Mouse (Mus musculus) left cerebral cortex, postnatal 25 days (tissue): Measurements from ENCODE around the gene Ttll8. TPM values are rescaled to one million over a fixed set of nuclear protein-coding genes. Genes with fewer than 3 reads are reported as not detected.

Experiments used
- DNase-seq, 2 experiments: peaks; one replicate each; pipeline ENCODE4 v3.0.0; 2022; ENCODE audit warnings: low spot score in 2 of 2, mixed read lengths in 1 of 2
- intact Hi-C: fragments of 180-260 bp; cut with DNase I; formaldehyde crosslinking; loops from one replicate; pipeline ENCODE4 v1.15.1; 2025
- total RNA-seq, 2 experiments: library from RNA; stranded (reverse); gene quantifications; 2 replicates each; pipeline ENCODE4 v1.2.3; 2021

Gene Ttll8
- total RNA-seq: 1 to 10 TPM; 1.3 to 1.7 TPM

GRCm38 (mm10) chr15:88954368-88955072 is at the start of gene Ttll8:
Gene Ttll8 (minus strand): TSS chr15:88954418.
- intact Hi-C loops: no loop called here
- peak; percentile 6 to 10 for DNase-seq

- intact Hi-C loops: no loop called here
- DNase-seq: no peak
Observed at GRCm38 (mm10) chr15:89001245-89001644, 47.0 kb upstream of the Ttll8 start.

DNA sequence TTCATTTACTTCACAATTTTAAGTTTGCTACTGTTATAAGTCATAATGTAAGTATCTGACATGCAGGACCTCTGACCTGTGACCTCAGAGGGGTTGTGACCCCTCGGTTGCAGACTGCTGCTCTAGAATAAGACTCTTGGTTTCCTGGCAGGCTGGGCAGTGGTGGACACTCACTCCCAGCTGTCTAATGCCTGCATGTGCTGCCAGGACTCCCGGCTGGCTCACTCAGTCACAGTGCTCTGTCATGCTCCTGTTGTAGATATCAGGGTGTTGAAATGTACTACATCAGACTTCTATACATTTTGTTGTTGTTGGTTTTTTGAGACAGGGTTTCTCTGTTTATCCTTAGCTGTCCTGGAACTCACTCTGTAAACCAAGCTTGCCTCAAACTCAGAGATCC is 46.1 kb upstream of the Ttll8 start:
- no peak for DNase-seq
- intact Hi-C loops: no loop called here

GRCm38 (mm10) chr15:88999124-88999523 is 44.9 kb upstream of the Ttll8 start:
- intact Hi-C loops: no loop called here
- no peak for DNase-seq

DNA sequence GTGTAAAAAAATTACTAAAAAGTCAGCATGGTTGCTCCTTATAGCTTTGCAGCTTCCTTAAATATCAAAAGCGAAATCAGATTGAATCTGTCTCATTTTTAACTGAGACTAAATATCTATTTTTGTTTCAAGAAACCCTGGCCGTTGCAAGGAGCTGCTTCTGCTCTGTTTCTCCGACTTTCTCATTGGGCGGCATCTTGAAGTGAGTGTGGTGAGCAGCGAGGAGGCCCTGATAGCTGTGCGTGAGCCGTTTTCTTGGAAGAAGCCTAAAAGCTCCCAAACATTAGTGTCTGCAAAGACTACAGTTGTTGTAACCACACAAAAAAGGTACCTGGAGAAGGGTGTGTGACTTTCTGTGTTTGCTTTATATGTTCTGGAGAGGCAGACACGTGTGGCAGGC is 44.4 kb upstream of the Ttll8 start:
- intact Hi-C loops: no loop called here

DNA sequence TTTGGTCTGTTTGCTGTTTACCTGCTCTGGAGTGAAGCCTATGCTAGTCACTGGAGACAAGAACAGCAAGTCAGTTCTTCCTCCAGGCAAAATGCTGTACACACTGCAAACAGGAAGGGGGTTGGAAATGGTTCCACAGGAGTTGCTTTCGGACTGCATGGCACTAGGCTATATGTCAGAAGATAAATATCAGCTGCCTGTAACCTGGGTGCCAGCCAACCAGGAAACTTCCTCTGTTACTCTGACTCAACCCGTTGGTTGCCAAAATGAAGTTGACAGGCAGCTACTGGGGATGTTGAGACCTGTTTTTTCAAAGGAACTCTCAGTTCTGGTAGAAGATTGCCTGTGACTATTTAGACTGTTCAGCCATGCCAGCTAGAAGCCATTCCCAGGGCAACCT is 35.0 kb upstream of the Ttll8 start:
- DNase-seq: no peak
- intact Hi-C loops: no loop called here

More for the DNA sequence above, 44.4 kb upstream of the Ttll8 start:
- peak in 1 of 2 experiments; percentile 23 for DNase-seq

GRCm38 (mm10) chr15:88982534-88983079 is 28.4 kb upstream of the Ttll8 start, which contains the start of gene Mov10l1:
Gene Mov10l1 (plus strand): TSS chr15:88982909.
- intact Hi-C loops: no loop called here
- no peak for DNase-seq

DNA sequence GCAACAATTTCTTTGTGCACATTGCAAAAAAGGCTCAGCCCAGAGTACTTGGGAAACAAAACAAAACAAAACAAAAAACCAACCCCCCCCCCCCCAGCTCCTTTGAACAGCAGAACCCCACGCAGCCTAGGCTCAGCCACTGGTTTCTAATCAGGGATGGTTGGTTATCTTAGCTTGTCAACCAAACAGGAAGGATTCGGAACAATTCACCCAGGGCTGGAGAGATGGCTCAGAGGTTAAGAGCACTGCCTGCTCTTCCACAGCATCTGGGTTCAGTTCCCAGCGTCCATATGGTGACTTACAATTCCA is 24.9 kb upstream of the Ttll8 start:
- DNase-seq: no peak
- intact Hi-C loops: no loop called here

DNA sequence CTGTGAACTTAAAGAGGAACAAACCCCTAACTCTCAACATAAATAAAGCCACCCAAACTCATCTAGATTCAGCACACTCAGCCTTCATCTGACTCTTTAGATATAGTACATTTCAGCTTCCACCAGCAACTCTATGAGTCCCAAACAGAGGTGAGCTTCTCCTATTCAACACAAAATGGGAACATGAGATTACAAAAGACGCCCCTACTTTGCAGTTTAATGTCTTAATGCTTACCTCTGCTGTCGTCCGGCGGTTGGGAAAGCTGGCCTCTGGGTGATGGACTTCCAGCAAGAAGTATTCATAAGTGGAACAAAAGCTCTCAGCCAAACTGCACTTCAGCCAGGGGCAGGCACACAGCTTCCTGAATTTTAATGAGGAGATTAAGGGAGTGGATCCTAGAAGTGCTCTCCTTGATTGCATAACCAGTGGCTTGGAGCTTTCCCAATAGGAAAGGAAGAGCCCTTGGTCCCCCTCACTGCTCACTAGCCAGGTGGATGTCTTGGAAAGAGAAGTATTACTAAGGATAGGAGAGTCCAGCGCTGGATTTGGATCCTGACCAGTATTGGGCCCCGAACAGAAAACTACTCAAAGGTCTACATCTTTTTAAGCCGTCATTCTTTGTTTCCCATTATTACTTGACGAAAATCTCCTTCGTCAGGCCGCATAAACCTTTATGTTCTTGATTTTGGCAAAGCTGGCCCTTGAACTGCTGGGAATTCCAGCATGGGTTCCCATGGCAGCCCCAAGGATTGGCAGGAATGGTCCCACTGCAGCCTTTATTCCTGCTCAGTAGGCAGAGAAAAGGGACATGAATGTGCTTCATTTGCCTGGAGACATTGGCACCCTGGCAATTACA is 24.3 kb upstream of the Ttll8 start, which contains the start of gene Mlc1:
Gene Mlc1 (minus strand): TSS at position 727 of the 857 bp plus-strand sequence.
- peak in 1 of 2 experiments; percentile 41 for DNase-seq
- intact Hi-C loops: no loop called here

DNA sequence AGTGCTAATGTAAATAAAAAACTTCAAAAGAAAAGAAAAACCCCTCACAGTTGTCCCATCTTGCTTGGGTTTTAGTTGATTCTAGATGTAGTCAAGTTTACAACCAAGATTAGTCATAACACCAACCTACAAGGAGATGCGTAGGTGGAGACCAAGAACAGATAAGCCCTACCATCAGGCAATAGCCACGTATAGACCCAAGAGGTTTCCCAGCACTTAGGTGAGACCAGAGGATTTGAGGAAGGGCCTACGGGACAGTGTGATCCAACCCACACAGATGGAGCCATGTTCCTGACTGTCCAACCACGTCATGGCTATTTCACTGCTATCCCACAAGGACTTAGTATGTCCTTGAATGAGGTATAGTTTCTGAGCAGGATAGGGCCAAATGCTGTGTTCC is 18.1 kb upstream of the Ttll8 start:
- DNase-seq: no peak
- intact Hi-C loops: no loop called here

DNA sequence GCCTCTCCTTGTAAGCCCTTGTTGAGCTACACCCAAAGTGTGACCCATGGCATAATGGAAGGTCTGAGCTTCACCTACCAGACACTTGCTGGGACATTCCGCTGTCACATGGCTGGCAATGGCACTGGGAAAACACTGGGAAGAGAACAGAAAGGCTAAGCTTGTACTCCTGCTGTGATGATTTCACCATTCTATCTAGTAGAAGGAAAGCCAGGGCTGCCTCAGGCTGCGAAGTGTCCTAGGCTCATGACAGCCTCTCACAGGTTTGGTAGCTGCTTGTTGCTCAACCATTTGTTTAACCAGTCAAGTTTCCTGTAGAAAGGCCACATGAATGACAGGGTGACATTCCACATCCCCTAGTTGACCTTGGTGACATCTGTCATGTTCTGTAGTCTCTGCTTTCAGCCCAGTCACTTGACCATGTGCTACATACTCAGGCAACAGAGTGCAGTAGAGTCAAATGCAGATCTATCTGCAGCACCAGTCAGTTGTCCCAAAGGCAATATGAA is 9.9 kb upstream of the Ttll8 start:
- intact Hi-C loops: no loop called here
- no peak for DNase-seq

DNA sequence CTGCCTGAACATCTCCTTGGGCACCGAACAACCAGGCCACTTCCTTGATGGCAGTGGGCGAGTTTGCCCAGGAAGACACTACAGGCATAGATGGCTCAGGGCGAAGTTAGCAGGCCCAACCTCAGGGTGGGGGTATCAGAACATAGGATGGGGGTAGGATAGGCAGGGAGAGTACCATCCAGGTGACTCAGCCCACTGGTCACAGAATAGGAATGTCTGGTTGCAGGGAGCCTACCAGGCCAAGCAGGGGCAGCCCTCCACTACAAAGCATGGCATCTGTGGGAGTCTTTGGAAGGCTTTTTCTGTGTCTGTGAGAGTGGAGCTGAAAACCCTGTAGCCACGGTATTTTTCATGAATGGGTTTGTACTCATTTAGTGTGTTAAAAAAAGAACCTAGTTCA is 3.3 kb upstream of the Ttll8 start:
- no peak for DNase-seq
- intact Hi-C loops: no loop called here

DNA sequence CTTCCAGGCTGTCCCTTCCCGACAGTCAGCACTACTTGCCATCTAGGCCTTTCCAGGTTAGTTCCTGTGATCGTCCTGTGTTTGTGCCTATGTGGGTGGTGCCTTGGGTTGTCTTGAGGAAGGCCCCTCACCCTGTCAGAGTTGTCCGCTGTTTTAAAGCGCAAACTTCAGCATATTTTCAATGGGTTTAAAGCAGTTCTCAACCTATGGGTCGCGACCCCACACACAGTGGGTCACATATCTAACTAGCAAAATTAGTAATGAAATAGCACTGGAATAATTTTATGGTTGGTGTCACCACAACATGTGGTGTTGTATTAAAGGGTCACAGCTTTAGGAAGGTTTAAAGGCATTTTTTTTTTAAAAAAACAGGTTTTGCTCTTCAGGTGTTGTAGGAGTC is 1.1 kb upstream of the Ttll8 start:
- no peak for DNase-seq
- intact Hi-C loops: no loop called here

- no peak for DNase-seq
- intact Hi-C loops: no loop called here
Observed at GRCm38 (mm10) chr15:88951246-88951645, 3.0 kb downstream of the Ttll8 start.

DNA sequence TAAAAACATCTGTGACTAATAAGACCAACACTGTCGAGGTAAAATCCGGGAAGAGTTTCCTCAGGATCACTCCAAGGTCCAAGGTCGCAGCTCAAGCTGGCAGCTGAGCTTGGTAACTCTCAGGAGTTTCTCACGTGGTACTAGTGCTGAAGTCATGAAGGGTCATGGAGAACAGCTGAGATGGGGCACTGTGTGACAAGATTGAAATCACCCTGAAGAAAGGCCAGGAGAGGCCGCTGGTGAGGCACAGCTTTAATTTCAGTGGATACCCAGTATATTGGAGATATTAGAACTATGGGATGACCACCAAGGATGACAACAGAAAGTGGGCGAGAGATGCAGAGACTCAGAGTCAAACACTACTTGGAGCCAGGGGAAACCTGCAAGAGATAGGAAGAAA is 7.4 kb downstream of the Ttll8 start:
- intact Hi-C loops: loop anchor here (10.0 kb wide), 1 partner anchor 108 kb away; the partner anchor contains the start of gene Panx2
- no peak for DNase-seq

DNA sequence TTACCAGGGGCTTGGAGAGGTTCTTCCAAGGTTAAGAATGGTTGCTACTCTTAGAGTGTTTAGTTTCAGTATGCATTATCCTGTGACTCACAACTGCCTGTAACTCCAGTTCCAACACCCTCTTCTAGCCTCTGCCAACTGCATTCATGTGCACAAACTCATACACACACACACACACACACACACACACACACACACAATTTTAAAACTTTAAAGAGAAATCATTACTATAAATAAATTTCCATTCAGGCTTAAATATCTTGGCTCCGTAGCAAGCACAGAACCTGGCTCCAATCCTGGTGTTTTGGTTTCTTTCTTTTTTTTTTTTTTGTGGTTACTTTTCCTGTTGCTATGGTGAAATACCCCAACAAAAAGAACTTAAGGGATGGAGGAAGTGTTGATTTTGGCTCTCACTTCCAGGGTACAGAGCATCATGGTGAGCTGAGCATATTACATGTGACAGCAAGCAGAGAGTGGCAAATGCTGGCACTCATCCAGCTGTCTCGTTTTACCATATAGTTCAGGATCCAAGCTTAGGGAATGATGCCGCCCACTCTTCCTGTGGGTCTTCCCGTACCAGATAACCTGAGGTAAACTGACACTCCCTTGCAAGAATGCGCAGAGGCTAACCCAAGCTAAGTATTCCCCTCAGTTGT is 10.2 kb downstream of the Ttll8 start:
- intact Hi-C loops: loop anchor here (10.0 kb wide), 1 partner anchor 111 kb away; the partner anchor contains the start of gene Panx2
- peak; percentile 20 to 47 for DNase-seq

- intact Hi-C loops: loop anchor here (10.0 kb wide), 1 partner anchor 112 kb away; the partner anchor contains the start of gene Panx2
Observed at GRCm38 (mm10) chr15:88942783-88943182, 11.4 kb downstream of the Ttll8 start.

DNA sequence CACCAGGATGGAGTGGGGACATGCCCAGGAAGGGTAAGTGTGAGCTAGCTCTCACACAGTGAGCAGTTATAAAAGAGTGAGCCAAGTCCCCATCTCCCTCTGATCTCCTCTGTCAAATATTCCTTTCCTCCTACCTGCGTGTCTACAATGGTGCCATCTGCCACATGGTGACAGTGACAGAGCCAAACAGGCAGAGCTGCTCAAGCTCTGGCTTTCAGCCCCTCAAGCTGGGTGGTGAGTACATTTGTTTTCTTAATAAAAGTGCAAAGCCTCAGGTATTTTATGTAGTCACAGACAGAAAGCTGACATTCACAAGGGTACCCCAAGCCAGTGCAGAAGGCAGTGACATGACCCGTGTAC is 16.9 kb downstream of the Ttll8 start:
- no peak for DNase-seq

More at GRCm38 (mm10) chr15:88942783-88943182, 11.4 kb downstream of the Ttll8 start:
- DNase-seq: no peak

DNA sequence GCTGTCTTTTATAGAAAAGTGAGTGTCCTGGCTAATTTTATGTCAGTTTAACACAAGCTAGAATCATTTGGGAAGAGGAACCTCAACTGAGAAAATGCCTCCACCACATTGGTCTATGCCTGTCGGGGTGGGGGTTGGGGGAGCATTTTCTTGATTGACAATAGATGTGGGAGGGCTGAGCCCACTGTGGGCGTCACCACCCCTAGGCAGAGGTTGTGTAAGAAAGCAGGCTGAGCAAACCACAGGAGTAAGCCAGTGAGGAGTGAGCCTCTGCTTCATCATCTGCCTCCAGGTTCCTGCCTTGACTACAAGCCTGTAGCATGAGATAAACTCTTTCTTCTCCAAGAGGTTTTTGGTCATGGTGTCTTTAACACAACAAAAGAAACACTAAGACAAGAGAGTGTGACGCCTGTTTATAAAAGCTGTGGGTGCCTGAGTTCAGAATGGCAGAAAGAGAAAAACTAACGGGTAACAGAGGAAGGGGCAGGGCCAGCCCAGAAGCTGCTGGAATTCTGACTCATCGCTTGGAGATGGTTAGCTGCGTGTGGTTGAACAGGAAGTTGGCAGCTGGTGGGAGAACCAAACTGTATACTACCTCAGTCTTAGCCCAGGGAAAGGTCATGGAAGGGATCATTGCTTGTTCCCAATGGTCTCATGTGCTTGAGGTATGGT is 17.5 kb downstream of the Ttll8 start:
- DNase-seq: peak in 1 of 2 experiments; percentile 6
- intact Hi-C loops: no loop called here

More for the DNA sequence above, 16.9 kb downstream of the Ttll8 start:
- intact Hi-C loops: no loop called here
